ENCODE assay signal across 16 mouse cellular contexts in genomic region chr6:53618164-53618563, GRCm38 (mm10).
DNase-seq lines count a peak whose midpoint lies in the region; ATAC-seq and TF ChIP-seq lines count a peak whose summit lies in the region.
"Had no signal": no experiment of that assay in that cellular context is flagged by ENCODE, and none has a peak within 500 bp of the region (broad histone marks: within the 10 kb centered on the region; RNA-seq: fewer than 3 reads in every experiment).

No protein-coding gene starts in this region.

- TF ChIP-seq CTCF in stomach, postnatal 0 days (IDR thresholded peaks at IDR 0.05; ENCODE audit: low read depth), result no peak

- no peak overlapping the region for H3K4me2 ChIP-seq in heart, embryonic 12.5 days
- H3K4me2 ChIP-seq in stomach, postnatal 0 days (replicated peaks; ENCODE audit: low read depth), result no peak overlapping the region
- H3K4me2 ChIP-seq: forebrain, embryonic 12.5 days; hindbrain, embryonic 14.5 days had no signal

- no peak overlapping the region for H3K27ac ChIP-seq in heart, embryonic 12.5 days (ENCODE audit: poor library complexity, severe bottlenecking)
- H3K27ac ChIP-seq in stomach, postnatal 0 days (replicated peaks), result 0 out of 2 replicates have a peak overlapping the region, but pooled peaks have one; percentile 35
- H3K27ac ChIP-seq: forebrain, embryonic 12.5 days; hindbrain, embryonic 14.5 days; left cerebral cortex, adult 2 months had no signal

- H3K9ac ChIP-seq in heart, embryonic 12.5 days, result no peak overlapping the region
- no peak overlapping the region for H3K9ac ChIP-seq in stomach, postnatal 0 days (ENCODE audit: low read length)
- H3K9ac ChIP-seq: forebrain, embryonic 12.5 days; hindbrain, embryonic 14.5 days had no signal

- intact Hi-C loops in heart, postnatal 14 days (cut with DNase I), result no loop called here

- 80% methylated on average over 8 of the region's 8 CpGs for WGBS in heart, embryonic 12.5 days
- WGBS in stomach, postnatal 0 days, result 38% methylated on average over 8 of the region's 8 CpGs

- H3K27me3 ChIP-seq in heart, embryonic 12.5 days (replicated peaks), result no peaks in the 10 kb centered on the region
- H3K27me3 ChIP-seq in stomach, postnatal 0 days (ENCODE audit: control insufficient read depth, insufficient read depth, low read length), result no peaks in the 10 kb centered on the region
- H3K27me3 ChIP-seq: forebrain, embryonic 12.5 days had no signal

- ATAC-seq in heart, embryonic 12.5 days (ENCODE audit: insufficient number of reproducible peaks, low FRiP score), result no peak
- ATAC-seq in stomach, postnatal 0 days (ENCODE audit: low FRiP score, low TSS enrichment), result peak; percentile 83

- peaks cover 27% of the 10 kb centered on the region for H3K4me1 ChIP-seq in heart, embryonic 12.5 days (replicated peaks)
- no peaks in the 10 kb centered on the region for H3K4me1 ChIP-seq in stomach, postnatal 0 days (replicated peaks; ENCODE audit: control insufficient read depth, insufficient read depth)

- peaks cover 6% of the 10 kb centered on the region; the same call in 1 of the 2 replicates for H3K36me3 ChIP-seq in heart, embryonic 12.5 days
- H3K36me3 ChIP-seq in stomach, postnatal 0 days (ENCODE audit: control insufficient read depth, insufficient read depth, low read length), result no peaks in the 10 kb centered on the region
- H3K36me3 ChIP-seq: forebrain, embryonic 12.5 days had no signal

- no peak for TF ChIP-seq EP300 in stomach, postnatal 0 days (optimal IDR thresholded peaks at IDR 0.05)

- H3K9me3 ChIP-seq in heart, embryonic 12.5 days (replicated peaks), result no peaks in the 10 kb centered on the region
- no peaks in the 10 kb centered on the region for H3K9me3 ChIP-seq in stomach, postnatal 0 days (ENCODE audit: control insufficient read depth, low read length)
- H3K9me3 ChIP-seq: forebrain, embryonic 12.5 days had no signal

- DNase-seq in heart, adult 18-20 months, result peak; percentile 72 to 74
- peak; percentile 19 for DNase-seq in urinary bladder, postnatal 25 days (ENCODE audit: low spot score)
- no peak for DNase-seq in urinary bladder, postnatal 10 days (ENCODE audit: low spot score)
- peak; percentile 24 to 31 for DNase-seq in heart, postnatal 14 days
- peak; percentile 42 for DNase-seq in stomach, postnatal 0 days (ENCODE audit: low spot score)
- no peak for DNase-seq in frontal cortex, postnatal 10 days (ENCODE audit: low spot score in 2 of 2)
- DNase-seq in layer of hippocampus, adult 18-20 months (ENCODE audit: low spot score in 2 of 2), result no peak
- DNase-seq: adrenal gland, postnatal 10 days; cerebellum, adult 9-11 months; kidney, adult 11 months; liver; midbrain, embryonic 14.5 days had no signal

- H3K4me3 ChIP-seq in heart, embryonic 12.5 days, result no peak overlapping the region
- no peak overlapping the region for H3K4me3 ChIP-seq in stomach, postnatal 0 days (ENCODE audit: low read depth, low read length)
- H3K4me3 ChIP-seq: forebrain, embryonic 12.5 days; left cerebral cortex, adult 2 months had no signal

Comparison
In these comparisons a context has a peak if more than half of its experiments do, and no peak if none do; other contexts are left out.
1. DNase-seq: peak in heart, adult 18-20 months (2 of 2), urinary bladder, postnatal 25 days (single experiment), heart, postnatal 14 days (2 of 2) and stomach, postnatal 0 days (single experiment); none in urinary bladder, postnatal 10 days (single experiment), frontal cortex, postnatal 10 days (0 of 2) and layer of hippocampus, adult 18-20 months (0 of 2).